ENCODE assay signal across 11 mouse cellular contexts in genomic region chr17:49816067-49816565, GRCm38 (mm10).
A peak's percentile ranks its signal among the peaks of the same experiment; 100 is the strongest.
DNase-seq lines count a peak whose midpoint lies in the region; ATAC-seq and TF ChIP-seq lines count a peak whose summit lies in the region.
"Had no signal": no experiment of that assay in that cellular context is flagged by ENCODE, and none has a peak within 500 bp of the region (broad histone marks: within the 10 kb centered on the region; RNA-seq: fewer than 3 reads in every experiment).

No protein-coding gene starts in this region.

- H3K27ac ChIP-seq in kidney, embryonic 14.5 days (ENCODE audit: low read depth, low read length), result no peak overlapping the region
- H3K27ac ChIP-seq in hindbrain, embryonic 12.5 days, result peak overlapping the region; percentile 31
- no peak overlapping the region for H3K27ac ChIP-seq in midbrain, postnatal 0 days (ENCODE audit: low read depth, low read length)

- TF ChIP-seq CTCF in midbrain, postnatal 0 days (IDR thresholded peaks at IDR 0.05), result no peak

- ATAC-seq in kidney, embryonic 14.5 days (ENCODE audit: low FRiP score, low TSS enrichment), result peak; percentile 56; the same call in 1 of the 2 replicates
- peak; percentile 80 for ATAC-seq in hindbrain, embryonic 12.5 days (ENCODE audit: low FRiP score)
- ATAC-seq in midbrain, postnatal 0 days (ENCODE audit: low FRiP score), result peak; percentile 44; the same call in 1 of the 2 replicates

- H3K4me1 ChIP-seq in kidney, embryonic 14.5 days (ENCODE audit: control insufficient read depth, insufficient read depth, low read length), result 0 out of 2 replicates have a peak, but pooled peaks cover 10% of the 10 kb centered on the region
- H3K4me1 ChIP-seq in hindbrain, embryonic 12.5 days, result peaks cover 23% of the 10 kb centered on the region
- no peaks in the 10 kb centered on the region for H3K4me1 ChIP-seq in midbrain, postnatal 0 days (ENCODE audit: insufficient read depth, low read length)

- 14% methylated on average over 5 of the region's 5 CpGs for WGBS in kidney, embryonic 14.5 days
- 23% methylated on average over 5 of the region's 5 CpGs for WGBS in hindbrain, embryonic 12.5 days
- WGBS in midbrain, postnatal 0 days, result 37% methylated on average over 5 of the region's 5 CpGs

- H3K9me3 ChIP-seq in kidney, embryonic 14.5 days (ENCODE audit: control insufficient read depth, low read length), result no peaks in the 10 kb centered on the region
- H3K9me3 ChIP-seq in hindbrain, embryonic 12.5 days (replicated peaks), result no peaks in the 10 kb centered on the region
- H3K9me3 ChIP-seq in midbrain, postnatal 0 days (ENCODE audit: low read length), result no peaks in the 10 kb centered on the region
- H3K9me3 ChIP-seq: heart, embryonic 12.5 days had no signal

- no peak overlapping the region for H3K4me3 ChIP-seq in kidney, embryonic 14.5 days (ENCODE audit: low read length)
- no peak overlapping the region for H3K4me3 ChIP-seq in hindbrain, embryonic 12.5 days
- no peak overlapping the region for H3K4me3 ChIP-seq in midbrain, postnatal 0 days (ENCODE audit: low read depth, low read length)
- H3K4me3 ChIP-seq: heart, embryonic 12.5 days had no signal

- no peaks in the 10 kb centered on the region for H3K36me3 ChIP-seq in kidney, embryonic 14.5 days (ENCODE audit: control insufficient read depth, insufficient read depth, low read length)
- no peaks in the 10 kb centered on the region for H3K36me3 ChIP-seq in hindbrain, embryonic 12.5 days
- H3K36me3 ChIP-seq in midbrain, postnatal 0 days (ENCODE audit: insufficient read depth, low read length), result no peaks in the 10 kb centered on the region
- H3K36me3 ChIP-seq: heart, embryonic 12.5 days had no signal

- DNase-seq in kidney, adult 18-20 months, result no peak
- DNase-seq in embryo, embryonic 10.5 days (ENCODE audit: low spot score), result peak; percentile 69
- DNase-seq in midbrain, postnatal 0 days (ENCODE audit: low spot score), result peak; percentile 53
- no peak for DNase-seq in spleen, postnatal 14 days (ENCODE audit: low spot score in 2 of 2)
- DNase-seq in cerebellum, adult 11-12 months, result no peak
- DNase-seq in thymus, postnatal 14 days, result no peak
- DNase-seq: kidney, postnatal 25 days; lung, adult 18-20 months had no signal

- no peak overlapping the region for H3K9ac ChIP-seq in kidney, embryonic 14.5 days (ENCODE audit: low read depth, low read length)
- no peak overlapping the region for H3K9ac ChIP-seq in hindbrain, embryonic 12.5 days
- H3K9ac ChIP-seq in midbrain, postnatal 0 days (replicated peaks; ENCODE audit: low read length, poor library complexity, severe bottlenecking), result no peak overlapping the region
- H3K9ac ChIP-seq: heart, embryonic 12.5 days had no signal

- H3K27me3 ChIP-seq in kidney, embryonic 14.5 days (ENCODE audit: control insufficient read depth, insufficient read depth, low read length), result 0 out of 2 replicates have a peak, but pooled peaks cover 3% of the 10 kb centered on the region
- no peaks in the 10 kb centered on the region for H3K27me3 ChIP-seq in hindbrain, embryonic 12.5 days
- H3K27me3 ChIP-seq in midbrain, postnatal 0 days (ENCODE audit: insufficient read depth, low read length), result no peaks in the 10 kb centered on the region
- H3K27me3 ChIP-seq: heart, embryonic 12.5 days had no signal

- no peak overlapping the region for H3K4me2 ChIP-seq in kidney, embryonic 14.5 days (replicated peaks; ENCODE audit: low read depth, low read length)
- 0 out of 2 replicates have a peak overlapping the region, but pooled peaks have one; percentile 0 for H3K4me2 ChIP-seq in hindbrain, embryonic 12.5 days (replicated peaks)
- no peak overlapping the region for H3K4me2 ChIP-seq in midbrain, postnatal 0 days (ENCODE audit: low read depth, low read length, poor library complexity, severe bottlenecking)
- H3K4me2 ChIP-seq: heart, embryonic 12.5 days had no signal

Comparison
In these comparisons a context has a peak if more than half of its experiments do, and no peak if none do; other contexts are left out.
1. DNase-seq: peak in embryo, embryonic 10.5 days (single experiment) and midbrain, postnatal 0 days (single experiment); none in kidney, adult 18-20 months (single experiment), spleen, postnatal 14 days (0 of 2), cerebellum, adult 11-12 months (single experiment) and thymus, postnatal 14 days (single experiment).
2. Peak in every context shown above with its lines, with median percentiles within 50 percentile points of each other: ATAC-seq.